Mouse (Mus musculus): Measurements from ENCODE around the gene Mitd1. TPM values are rescaled to one million over a fixed set of nuclear protein-coding genes. Genes with fewer than 3 reads are reported as not detected.

Mitd1 gene
- polyA plus RNA-seq, 1 experiment from 2014 or later, result 27.6 TPM

- H3K9me3 ChIP-seq (ENCODE audit: control insufficient read depth, low read length), result no peaks in the 10 kb centered on the region
- H3K27me3 ChIP-seq (ENCODE audit: control insufficient read depth, insufficient read depth, low read length), result no peaks in the 10 kb centered on the region; the same call in 1 of the 2 replicates
- WGBS, result under 1% methylated on average over 71 of the region's 90 CpGs
- peak overlapping the region; percentile 60 for H3K4me2 ChIP-seq (replicated peaks; ENCODE audit: low read depth, low read length)
- 0 out of 2 replicates have a peak, but pooled peaks cover 3% of the 10 kb centered on the region for H3K4me1 ChIP-seq (ENCODE audit: control insufficient read depth, insufficient read depth, low read length)
- H3K36me3 ChIP-seq (ENCODE audit: control insufficient read depth, insufficient read depth, low read length), result no peaks in the 10 kb centered on the region
- peak overlapping the region; percentile 56 for H3K4me3 ChIP-seq (ENCODE audit: low read length)
- peak; percentile 99 for ATAC-seq (ENCODE audit: low FRiP score, low TSS enrichment)
- H3K27ac ChIP-seq (ENCODE audit: low read depth, low read length), result peak overlapping the region; percentile 83
- H3K9ac ChIP-seq (ENCODE audit: low read depth, low read length), result peak overlapping the region; percentile 68
Measured at GRCm38 (mm10) chr1:37864511-37865400, 25.5 kb downstream of the Mitd1 start.

- ATAC-seq (ENCODE audit: low FRiP score, low TSS enrichment), result no peak
- H3K27ac ChIP-seq (ENCODE audit: low read depth, low read length), result no peak overlapping the region
Measured at GRCm38 (mm10) chr1:37850696-37851095, 39.5 kb downstream of the Mitd1 start.

GRCm38 (mm10) chr1:37846878-37847277, 43.3 kb downstream of the Mitd1 start:
- no peaks in the 10 kb centered on the region for H3K27me3 ChIP-seq (ENCODE audit: control insufficient read depth, insufficient read depth, low read length)
- 81% methylated on average over 8 of the region's 8 CpGs for WGBS
- no peak overlapping the region for H3K4me2 ChIP-seq (replicated peaks; ENCODE audit: low read depth, low read length)
- no peaks in the 10 kb centered on the region for H3K36me3 ChIP-seq (ENCODE audit: control insufficient read depth, insufficient read depth, low read length)
- H3K9ac ChIP-seq (ENCODE audit: low read depth, low read length), result no peak overlapping the region
- no peak for ATAC-seq (ENCODE audit: low FRiP score, low TSS enrichment)
- no peak overlapping the region for H3K4me3 ChIP-seq (ENCODE audit: low read length)
- no peaks in the 10 kb centered on the region for H3K4me1 ChIP-seq (ENCODE audit: control insufficient read depth, insufficient read depth, low read length)
- H3K9me3 ChIP-seq (ENCODE audit: control insufficient read depth, low read length), result no peaks in the 10 kb centered on the region
- H3K27ac ChIP-seq (ENCODE audit: low read depth, low read length), result no peak overlapping the region

More at GRCm38 (mm10) chr1:37850696-37851095, 39.5 kb downstream of the Mitd1 start:
- H3K4me3 ChIP-seq (ENCODE audit: low read length), result no peak overlapping the region
- WGBS, result 68% methylated on average over 2 of the region's 2 CpGs
- H3K36me3 ChIP-seq (ENCODE audit: control insufficient read depth, insufficient read depth, low read length), result no peaks in the 10 kb centered on the region
- no peaks in the 10 kb centered on the region for H3K9me3 ChIP-seq (ENCODE audit: control insufficient read depth, low read length)
- H3K4me1 ChIP-seq (ENCODE audit: control insufficient read depth, insufficient read depth, low read length), result no peaks in the 10 kb centered on the region
- H3K27me3 ChIP-seq (ENCODE audit: control insufficient read depth, insufficient read depth, low read length), result no peaks in the 10 kb centered on the region
- H3K4me2 ChIP-seq (replicated peaks; ENCODE audit: low read depth, low read length), result no peak overlapping the region
- H3K9ac ChIP-seq (ENCODE audit: low read depth, low read length), result no peak overlapping the region

- Histone ChIP-seq H3K4me2 (replicated peaks; ENCODE audit: low read depth, low read length) (no peak overlapping the region), H3K4me3 (ENCODE audit: low read length) (no peak overlapping the region), H3K9ac (ENCODE audit: low read depth, low read length) (no peak overlapping the region), H3K4me1 (ENCODE audit: control insufficient read depth, insufficient read depth, low read length) (no peaks in the 10 kb centered on the region), H3K36me3 (ENCODE audit: control insufficient read depth, insufficient read depth, low read length) (no peaks in the 10 kb centered on the region), H3K27ac (ENCODE audit: low read depth, low read length) (no peak overlapping the region), H3K9me3 (ENCODE audit: control insufficient read depth, low read length) (no peaks in the 10 kb centered on the region), H3K27me3 (ENCODE audit: control insufficient read depth, insufficient read depth, low read length) (no peaks in the 10 kb centered on the region)
- ATAC-seq (ENCODE audit: low FRiP score, low TSS enrichment), result no peak
- 53% methylated on average over 2 of the region's 2 CpGs for WGBS
Measured at GRCm38 (mm10) chr1:37831681-37832080, 58.5 kb downstream of the Mitd1 start.

Other genes starting within 250 kb of the Mitd1 start
- 1.1 and 1.6 TPM in 2 replicates for gene 2010300C02Rik, start 170.3 kb downstream of the Mitd1 start, polyA plus RNA-seq (2014; fragmentation: Nextera tagmentation; extraction: Ambion mirVana)
- 5.0 and 7.4 TPM in 2 replicates for gene Tsga10, start 24.0 kb downstream of the Mitd1 start, polyA plus RNA-seq (2014; fragmentation: Nextera tagmentation; extraction: Ambion mirVana)
- 10.0 and 11.0 TPM in 2 replicates for gene Lipt1, start 18.7 kb downstream of the Mitd1 start, polyA plus RNA-seq (2014; fragmentation: Nextera tagmentation; extraction: Ambion mirVana)
- gene Mrpl30, start 66 bp upstream of the Mitd1 start, polyA plus RNA-seq (2014; fragmentation: Nextera tagmentation; extraction: Ambion mirVana), result 269 and 340 TPM in 2 replicates
- not detected in 2 replicates for gene Lyg2, start 26.1 kb upstream of the Mitd1 start, polyA plus RNA-seq (2014; fragmentation: Nextera tagmentation; extraction: Ambion mirVana)
- not detected in 2 replicates for gene Lyg1, start 67.3 kb upstream of the Mitd1 start, polyA plus RNA-seq (2014; fragmentation: Nextera tagmentation; extraction: Ambion mirVana)
- 132 and 156 TPM in 2 replicates for gene Txndc9, start 107.5 kb upstream of the Mitd1 start, polyA plus RNA-seq (2014; fragmentation: Nextera tagmentation; extraction: Ambion mirVana)
- gene Eif5b, start 107.6 kb upstream of the Mitd1 start, polyA plus RNA-seq (2014; fragmentation: Nextera tagmentation; extraction: Ambion mirVana), result 29.9 and 38.4 TPM in 2 replicates
- 28.5 and 35.5 TPM in 2 replicates for gene Rev1, start 239.4 kb upstream of the Mitd1 start, polyA plus RNA-seq (2014; fragmentation: Nextera tagmentation; extraction: Ambion mirVana)

Data from kidney, embryonic 14.5 days (tissue).